Mouse (Mus musculus) R1 (cell line): Measurements from ENCODE around the gene Rpl26.

ENCODE experiments used
- DNase-seq: peaks from one replicate; pipeline ENCODE4 v3.0.0-alpha.2; 2018; ENCODE audit warnings: low read depth, low spot score

Rpl26 gene

DNA sequence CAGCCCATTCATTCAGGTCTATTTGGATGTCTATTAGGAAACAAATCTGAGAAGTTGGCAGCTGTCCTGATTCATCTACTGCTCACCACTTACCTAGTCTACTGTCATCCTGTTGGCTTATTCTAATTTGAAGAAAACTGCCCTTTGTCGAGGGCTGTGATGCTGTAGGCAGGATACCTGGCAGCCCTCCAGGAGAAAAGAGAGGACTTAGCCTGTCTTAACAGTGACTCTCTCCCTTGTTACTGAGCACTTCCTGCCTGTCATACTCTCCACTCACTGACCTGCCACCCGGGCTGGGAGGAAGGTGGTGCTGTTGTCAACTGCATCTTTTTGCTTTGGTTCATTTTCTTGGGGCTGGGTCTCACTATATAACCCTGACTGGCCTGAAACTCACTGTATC lies 10.8 kb upstream of the Rpl26 start:
- no peak for DNase-seq

DNA sequence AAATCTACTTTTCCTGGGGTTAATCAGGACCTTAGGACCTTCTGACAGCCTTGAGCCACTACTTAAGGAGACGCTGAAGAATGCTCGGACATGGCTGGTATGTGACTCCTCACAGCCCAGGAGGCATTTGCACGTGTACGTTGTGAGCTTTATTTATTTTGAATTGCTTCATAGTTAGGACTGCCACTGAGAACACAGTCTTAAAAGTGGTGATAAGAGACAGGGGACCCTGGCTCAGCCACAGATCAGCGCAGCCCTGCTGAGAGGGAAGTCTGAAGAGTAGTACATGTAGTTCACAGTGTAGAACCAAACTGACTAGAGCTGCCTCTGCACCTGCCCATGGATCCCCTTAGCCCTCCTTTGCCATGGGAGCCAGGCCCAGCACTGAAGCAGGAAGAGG lies 9.6 kb upstream of the Rpl26 start:
- no peak for DNase-seq

GRCm38 (mm10) chr11:68892233-68892832 lies 9.1 kb upstream of the Rpl26 start:
- DNase-seq = no peak

- no peak for DNase-seq
Observed at GRCm38 (mm10) chr11:68893911-68894464, 7.4 kb upstream of the Rpl26 start.

DNA sequence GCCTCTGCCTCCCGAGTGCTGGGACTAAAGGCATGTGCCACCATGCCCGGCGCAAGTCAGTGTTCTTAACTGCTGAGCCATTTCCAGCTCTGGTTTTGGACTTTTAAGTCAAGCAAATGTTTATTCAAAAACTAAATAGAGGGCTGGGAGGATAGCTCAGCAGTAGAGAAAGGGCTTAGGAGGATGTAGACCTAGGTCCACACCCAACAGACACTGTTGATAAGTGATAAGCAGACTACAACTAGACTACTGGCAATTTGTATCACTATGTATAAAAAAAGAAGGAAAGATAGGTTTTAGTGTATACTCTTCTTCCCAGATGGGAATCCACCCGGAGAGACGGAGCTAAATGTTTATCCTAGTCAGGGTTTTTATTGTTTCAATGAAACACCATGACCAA lies 5.1 kb upstream of the Rpl26 start:
- DNase-seq = no peak

DNA sequence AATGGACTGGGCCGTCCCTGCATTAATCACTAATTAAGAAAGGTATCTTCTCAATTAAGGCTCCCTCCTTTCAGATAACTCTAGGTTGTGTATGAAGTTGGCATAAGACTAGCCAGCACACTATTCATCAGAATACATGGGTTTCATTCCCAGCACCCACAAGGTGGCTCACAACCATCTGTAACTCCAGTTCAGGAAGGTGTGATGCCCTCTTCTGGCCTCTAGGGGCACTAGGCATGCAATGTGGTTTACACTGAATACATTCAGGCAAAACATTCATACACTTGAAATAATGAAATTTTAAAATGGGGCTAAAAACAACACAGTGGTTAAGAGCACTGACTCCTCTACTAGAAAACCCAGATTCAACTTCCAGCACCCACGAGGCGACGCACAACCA lies 4.3 kb upstream of the Rpl26 start:
- DNase-seq = peak; percentile 79

GRCm38 (mm10) chr11:68897838-68898237 lies 3.5 kb upstream of the Rpl26 start:
- DNase-seq = no peak

- DNase-seq = no peak
Observed at GRCm38 (mm10) chr11:68898790-68899189, 2.6 kb upstream of the Rpl26 start.

DNA sequence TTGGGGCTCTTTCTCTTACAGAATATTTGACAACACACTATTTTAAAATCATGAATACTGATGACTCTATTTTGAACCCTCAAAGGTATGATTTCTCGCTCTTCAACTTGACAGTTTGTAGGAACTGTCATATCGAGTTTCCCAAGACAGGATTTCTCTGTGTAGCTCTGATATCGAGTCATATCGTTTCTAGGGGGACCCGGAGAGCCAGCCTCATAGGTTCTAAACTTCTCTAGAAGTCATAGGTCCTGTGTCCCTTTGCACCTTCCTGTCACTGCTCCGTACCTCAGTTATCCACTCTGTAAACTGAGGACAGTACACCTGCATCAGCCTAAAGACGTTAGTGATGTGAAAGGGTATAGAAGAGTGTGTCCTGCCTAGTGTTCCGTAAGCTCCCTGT lies 1.6 kb upstream of the Rpl26 start:
- DNase-seq = no peak

DNA sequence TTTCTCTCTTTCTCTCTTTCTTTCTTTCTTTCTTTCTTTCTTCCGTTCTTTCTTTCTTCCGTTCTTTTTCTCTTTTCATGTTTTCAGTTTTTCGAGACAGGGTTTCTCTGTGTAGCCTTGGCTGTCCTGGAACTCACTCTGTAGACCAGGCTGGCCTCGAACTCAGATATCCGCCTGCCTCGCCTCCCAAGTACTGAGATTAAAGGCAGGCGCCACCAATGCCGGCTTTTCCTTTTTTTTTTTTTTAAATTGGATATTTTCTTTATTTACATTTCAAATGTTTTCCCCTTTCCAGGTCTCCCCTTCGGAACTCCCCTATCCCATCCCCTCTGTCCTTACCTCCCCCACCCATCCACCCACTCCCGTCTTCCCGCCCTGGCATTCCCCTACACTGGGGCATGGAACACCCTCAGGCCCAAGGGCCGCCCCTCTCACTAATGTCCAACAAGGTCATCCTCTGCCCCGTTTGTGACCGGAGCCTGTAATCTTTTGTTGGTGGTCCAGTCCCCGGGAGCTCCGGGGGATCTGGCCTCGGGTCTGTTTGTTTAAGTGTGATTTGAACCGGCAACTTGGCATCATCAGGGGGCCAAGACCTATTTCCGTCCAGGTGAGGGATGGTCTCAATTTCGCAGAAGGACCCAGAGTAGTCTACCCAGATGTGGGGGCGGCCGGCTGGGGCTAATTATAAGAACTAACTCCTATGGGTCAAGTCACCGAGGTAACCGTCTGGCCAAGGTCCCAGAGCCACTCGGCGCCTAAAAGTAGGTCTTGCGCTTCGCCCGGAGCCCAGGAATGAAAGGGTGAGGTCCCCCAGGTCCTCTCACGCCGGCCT lies 648 bp upstream of the Rpl26 start:
- DNase-seq = no peak

- no peak for DNase-seq
Observed at GRCm38 (mm10) chr11:68902047-68902364, 623 bp downstream of the Rpl26 start.

GRCm38 (mm10) chr11:68902367-68902766 lies 984 bp downstream of the Rpl26 start:
- no peak for DNase-seq

DNA sequence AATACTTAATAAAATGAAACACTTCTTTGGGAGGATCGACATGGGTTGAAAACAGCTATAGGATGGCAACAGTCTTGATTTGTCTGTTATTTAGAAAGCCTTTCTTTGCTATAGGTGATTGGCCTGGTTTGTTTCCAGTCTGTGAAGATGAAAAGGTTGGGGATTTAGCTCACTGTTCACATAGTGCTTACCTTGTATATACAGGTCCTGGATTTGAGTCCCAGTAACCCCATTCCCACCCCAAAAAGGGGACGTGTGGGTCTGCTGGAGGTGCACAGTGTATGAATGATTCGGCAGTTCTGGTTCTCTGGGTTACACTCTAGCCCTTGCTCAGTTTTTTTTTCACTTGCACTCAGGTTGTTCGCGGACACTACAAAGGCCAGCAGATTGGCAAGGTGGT lies 1.4 kb downstream of the Rpl26 start:
- no peak for DNase-seq

DNA sequence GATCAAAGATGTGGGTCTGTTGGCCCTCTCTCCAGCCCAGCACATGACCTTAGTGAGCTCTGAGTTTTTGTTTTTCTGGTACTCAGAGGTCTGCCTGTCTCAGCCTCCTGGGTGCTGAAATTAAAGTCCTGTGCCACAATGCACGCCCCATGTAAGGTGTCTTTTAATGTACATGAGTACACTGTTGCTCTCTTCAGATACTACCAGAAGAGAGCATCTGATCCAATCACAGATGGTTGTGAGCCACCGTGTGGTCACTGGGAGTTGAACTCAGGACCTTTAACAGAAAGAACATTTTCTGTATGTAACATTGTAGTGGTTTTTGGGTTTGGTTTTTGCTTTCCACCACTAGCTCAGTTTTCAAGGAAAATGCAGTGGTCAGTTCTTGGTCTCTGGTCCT lies 2.4 kb downstream of the Rpl26 start:
- DNase-seq = no peak

DNA sequence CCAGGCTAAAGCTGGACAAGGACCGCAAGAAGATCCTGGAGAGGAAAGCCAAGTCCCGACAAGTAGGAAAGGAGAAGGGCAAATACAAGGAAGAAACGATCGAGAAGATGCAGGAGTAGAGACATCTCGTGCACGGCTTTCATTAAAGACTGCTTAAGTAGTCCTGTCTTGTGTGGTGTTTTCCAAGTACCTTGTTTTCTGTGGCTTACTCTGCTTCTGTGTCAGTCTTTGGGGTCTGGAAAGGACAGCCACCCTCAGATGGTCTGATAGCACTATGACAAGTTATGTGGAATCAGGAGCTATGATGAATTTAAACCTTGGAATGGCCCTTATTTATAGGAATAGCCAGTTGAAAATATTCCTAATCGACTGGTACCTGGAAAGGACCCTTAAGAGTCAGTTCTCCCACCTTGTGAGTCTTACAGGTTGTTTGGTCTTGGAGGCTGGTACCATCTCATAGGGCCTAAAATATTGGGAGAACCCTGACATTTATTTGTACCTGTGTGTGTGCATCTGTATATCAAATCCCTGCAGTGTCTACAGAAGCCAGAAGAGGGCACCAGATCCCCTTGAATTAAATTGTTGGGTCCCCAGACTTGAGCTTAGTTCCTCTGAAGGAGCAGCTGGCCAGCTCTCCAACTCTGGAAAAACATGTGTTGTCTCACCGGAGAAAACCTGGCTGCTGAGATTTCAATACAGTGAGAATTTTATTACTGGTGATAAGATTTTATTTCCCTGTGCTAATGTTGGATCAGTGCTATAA lies 3.2 kb downstream of the Rpl26 start:
- peak; percentile 91 for DNase-seq

DNA sequence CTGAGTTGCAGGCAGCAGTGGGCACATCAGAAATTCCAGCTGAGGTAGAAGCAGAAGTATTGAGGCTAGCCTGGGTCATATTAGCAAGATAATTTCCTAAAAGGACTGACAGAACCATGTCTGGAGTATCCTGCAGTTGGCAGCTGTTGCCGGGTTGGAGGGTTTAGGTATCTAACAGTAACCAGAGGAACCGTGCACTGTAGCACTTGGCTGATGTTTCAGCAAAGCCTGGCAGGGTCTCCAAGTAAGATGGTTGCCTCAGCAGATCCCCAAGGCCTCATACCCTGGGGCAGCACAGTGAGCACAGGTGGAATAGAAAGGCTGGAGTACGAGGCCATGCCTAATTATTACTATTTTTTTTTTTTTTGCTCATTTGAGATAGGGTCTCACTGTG lies 3.8 kb downstream of the Rpl26 start:
- DNase-seq = peak; percentile 27

- DNase-seq = peak; percentile 40
Observed at GRCm38 (mm10) chr11:68905665-68906460, 4.5 kb downstream of the Rpl26 start.

DNA sequence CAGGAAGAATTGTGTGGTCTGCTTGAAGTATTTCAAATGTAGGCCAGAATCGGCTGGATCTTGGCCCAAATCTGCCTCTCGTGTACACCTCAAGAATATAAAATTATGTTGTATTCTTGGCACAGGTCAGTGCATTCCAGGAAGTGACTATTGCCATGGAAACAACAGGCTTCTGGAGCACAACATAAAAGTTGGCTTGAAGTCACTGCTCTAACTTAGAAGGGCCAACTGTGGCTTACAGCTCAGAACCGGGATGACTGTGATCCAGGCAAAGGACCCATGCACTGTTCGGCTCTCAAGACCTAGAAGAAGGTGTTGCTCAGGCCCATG lies 5.0 kb downstream of the Rpl26 start:
- DNase-seq = peak; percentile 56

DNA sequence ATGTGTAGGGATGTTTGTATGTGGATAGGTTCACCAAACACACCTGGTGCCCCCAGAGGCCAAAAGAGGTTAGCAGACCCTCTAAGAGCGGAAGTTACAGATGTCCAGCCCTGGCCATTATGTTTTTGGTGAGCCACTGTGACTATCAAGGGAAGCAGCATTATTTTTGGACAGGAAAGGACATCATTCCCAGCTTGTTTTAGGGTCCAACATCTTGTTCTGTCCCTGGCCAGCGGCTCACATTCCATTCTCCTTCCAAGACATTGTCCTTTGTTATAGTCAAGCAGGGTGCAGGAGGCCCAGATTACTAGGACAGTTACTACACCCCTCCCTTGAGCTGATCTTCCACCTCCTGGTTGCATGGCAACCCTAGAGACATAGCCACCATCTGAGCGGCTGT lies 5.9 kb downstream of the Rpl26 start:
- DNase-seq = peak; percentile 34

GRCm38 (mm10) chr11:68908846-68909503 lies 7.6 kb downstream of the Rpl26 start:
- no peak for DNase-seq

GRCm38 (mm10) chr11:68911531-68912177 lies 10.3 kb downstream of the Rpl26 start:
- no peak for DNase-seq
